Mouse (Mus musculus) natural killer cell, adult 2 months (primary cell): Measurements from ENCODE around the gene Eif4e1b.
"Not testable (repeated sequence)": the region's sequence is repeated elsewhere in the genome, so short reads cannot be mapped to it uniquely, and the experiment has no call there.

Source experiments
- DNase-seq, 2 experiments: peaks; one replicate each; pipeline ENCODE4 v3.0.0; 2022; ENCODE audit warnings: low spot score in 2 of 2

The Eif4e1b gene

GRCm38 (mm10) chr13:54759496-54759895 is 24.3 kb upstream of the Eif4e1b start:
- DNase-seq = no peak

DNA sequence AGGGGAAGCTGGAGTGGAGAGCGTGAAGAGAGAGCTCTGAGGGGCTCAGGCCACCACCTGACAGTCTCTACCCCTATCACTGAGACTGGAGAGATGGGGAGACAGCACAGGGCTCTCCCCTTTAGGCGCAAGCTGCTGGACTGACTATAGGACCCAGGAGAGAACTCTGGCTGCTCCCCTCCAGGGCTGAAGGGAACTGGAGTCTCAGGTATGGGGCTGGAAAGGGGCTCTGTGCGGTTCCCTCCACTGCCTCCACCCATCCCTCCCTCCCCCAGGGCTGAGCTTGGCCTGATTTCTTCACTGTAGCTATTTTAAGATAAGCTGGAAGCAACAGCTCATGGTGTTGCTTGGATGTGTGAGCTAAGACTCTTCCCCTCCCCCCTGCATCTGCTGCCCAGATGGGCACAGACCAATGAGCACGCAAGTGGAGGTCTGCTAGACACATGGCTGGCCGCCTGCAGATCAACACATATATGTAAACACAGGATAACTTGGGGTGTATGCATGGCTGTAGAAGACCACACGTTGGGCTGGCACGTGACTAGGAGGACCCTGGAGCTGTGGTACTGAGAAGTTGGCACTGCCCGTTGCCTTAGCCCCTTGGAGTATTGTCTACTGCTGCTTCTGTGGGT is 23.5 kb upstream of the Eif4e1b start:
- no peak for DNase-seq

DNA sequence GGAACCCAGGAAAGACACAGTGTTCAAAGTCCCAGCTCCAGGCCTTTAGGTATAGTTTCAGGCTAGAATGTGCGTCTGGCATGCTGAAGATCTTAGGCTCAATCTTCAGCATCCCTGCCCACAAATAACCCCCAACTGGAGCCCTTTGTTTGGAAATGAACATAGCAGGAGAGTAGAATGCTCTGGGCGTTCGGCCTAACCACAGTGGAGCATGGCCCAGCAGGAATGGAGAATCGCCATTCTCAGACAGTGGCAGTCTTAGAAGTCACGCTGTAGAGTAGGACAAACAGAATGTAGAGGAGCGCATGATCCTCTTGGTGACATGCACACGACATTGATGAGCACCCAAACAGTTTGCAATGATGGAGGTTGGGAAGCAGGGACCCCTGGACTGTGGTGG is 22.9 kb upstream of the Eif4e1b start:
- DNase-seq = no peak

- no peak for DNase-seq
These were observed 18.3 kb upstream of the Eif4e1b start for GRCm38 (mm10) chr13:54765281-54766191.

DNA sequence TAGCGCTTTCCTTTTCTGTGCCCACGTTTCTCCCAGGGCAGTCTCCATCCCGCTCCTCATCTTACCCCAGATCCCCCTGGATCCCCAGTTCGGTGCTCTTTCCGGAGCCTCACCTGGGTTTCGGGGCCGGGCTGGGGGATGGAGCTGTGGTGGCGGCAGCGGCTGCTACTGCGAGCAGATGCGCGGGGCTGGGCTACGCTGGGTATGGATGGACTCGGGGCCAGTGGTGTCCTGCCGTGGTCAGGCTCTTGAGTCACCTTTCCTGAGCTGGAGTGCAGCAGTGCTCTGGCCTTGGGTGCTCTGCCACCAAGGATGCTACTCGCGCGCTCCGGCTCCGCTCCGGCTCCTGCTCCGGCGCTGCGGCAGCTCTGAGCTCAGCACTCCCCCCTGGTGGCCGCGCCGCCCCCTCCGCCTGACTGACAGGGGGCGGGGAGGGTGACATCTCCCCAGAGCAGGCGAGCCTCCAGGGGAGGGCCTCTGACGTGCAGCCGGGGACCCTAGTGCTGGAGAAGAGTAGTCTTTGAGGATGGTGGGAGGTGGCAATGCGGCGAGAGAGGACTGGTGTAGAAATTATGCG is 17.5 kb upstream of the Eif4e1b start, which contains the start of gene Sncb:
TSS of gene Sncb (minus strand) at position 404 of the 577 bp plus-strand sequence.
- DNase-seq = peak; percentile 26 to 61

DNA sequence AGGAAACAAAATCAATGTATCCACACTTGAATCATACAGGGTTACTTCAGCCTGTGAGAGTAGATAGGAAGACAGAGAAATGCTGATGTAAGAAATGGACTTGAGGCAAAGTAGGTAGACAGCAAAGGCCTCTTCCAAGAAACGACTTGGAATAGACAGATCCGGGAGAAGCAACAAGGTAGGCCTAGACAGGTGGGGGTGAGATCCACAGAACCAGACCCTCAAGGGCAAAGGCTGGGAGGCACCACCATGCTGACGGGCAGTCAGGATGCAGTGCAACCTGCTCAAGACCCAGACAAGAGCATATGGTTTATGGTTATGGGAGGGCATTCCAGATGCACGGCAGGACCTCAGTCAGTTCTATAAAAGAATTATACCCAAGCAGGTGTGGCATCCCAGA is 16.8 kb upstream of the Eif4e1b start:
- DNase-seq = no peak

DNA sequence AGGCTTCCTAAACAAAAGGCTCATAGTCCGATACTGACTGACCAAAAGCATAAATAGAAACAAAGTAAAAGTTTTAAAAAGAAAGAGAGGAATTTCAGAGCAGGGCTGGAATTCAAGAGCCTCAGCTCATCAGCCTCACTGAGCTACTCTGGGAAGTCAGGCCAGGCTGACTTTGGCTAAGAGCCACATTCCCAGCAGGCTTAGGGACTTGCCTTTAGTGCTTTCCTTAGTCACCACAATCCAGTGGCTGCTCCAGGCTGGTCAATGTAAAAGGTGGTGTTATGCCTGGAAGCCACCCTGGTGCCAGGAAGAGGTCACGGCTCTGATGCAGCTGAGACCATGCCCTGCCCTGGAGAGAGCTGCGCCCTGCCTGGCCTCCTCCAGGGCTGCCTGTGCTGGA is 3.2 kb upstream of the Eif4e1b start:
- DNase-seq = no peak

DNA sequence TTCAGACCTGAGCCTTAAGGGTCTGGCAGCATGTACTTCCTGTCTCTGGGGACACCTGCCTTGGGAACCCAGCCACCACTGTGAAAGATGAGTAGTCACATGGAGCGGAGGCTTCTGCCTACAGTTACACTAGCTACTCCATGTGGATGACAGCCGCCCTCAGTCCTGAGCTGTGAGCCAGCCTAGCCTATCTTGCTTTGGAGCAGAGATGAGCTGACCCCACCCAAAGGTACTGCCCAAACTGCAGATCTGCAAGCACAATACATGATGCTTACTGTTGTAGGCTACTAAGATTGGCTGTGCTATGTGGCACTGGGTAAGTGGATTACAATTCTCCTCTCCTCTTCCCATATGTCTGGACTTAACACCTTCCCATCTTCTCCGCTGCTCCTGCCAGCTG is 2.7 kb upstream of the Eif4e1b start:
- DNase-seq = no peak

DNA sequence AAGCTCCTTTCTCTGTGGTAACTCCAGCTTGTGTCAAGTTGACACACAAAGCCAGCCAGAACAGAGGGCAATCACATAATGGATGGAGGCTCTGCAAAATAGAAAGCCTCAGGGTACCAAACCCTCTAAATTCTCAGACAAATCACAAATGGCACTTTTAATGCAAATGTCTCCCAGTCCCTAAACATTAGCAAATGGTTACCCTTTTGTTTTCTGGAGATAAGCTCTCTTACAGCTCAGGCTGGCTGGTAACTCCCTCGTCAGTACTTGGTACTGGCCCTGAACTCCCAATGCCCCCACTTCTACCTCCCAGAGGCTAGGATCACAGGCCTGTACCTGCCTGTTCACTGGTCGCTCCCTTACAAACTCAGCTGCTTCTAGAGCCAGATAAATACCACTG is 563 bp upstream of the Eif4e1b start:
- DNase-seq = no peak

GRCm38 (mm10) chr13:54787591-54787990 is 3.8 kb downstream of the Eif4e1b start:
- not testable (repeated sequence) for DNase-seq

GRCm38 (mm10) chr13:54788740-54789560 is 5.2 kb downstream of the Eif4e1b start, which contains the start of gene Tspan17:
Gene Tspan17, plus strand, starts transcription at chr13:54789377.
- peak; percentile 95 to 96 for DNase-seq

GRCm38 (mm10) chr13:54789561-54790397 is 6.0 kb downstream of the Eif4e1b start:
- no peak for DNase-seq

- DNase-seq = peak; percentile 21 to 29
These were observed 8.7 kb downstream of the Eif4e1b start for GRCm38 (mm10) chr13:54792259-54793230.

- DNase-seq = no peak
These were observed 10.3 kb downstream of the Eif4e1b start for GRCm38 (mm10) chr13:54794002-54794577.

GRCm38 (mm10) chr13:54794843-54795242 is 11.0 kb downstream of the Eif4e1b start:
- DNase-seq = no peak

- peak in 1 of 2 experiments; percentile 21 for DNase-seq
These were observed 13.6 kb downstream of the Eif4e1b start for GRCm38 (mm10) chr13:54797356-54797755.

- no peak for DNase-seq
These were observed 14.3 kb downstream of the Eif4e1b start for GRCm38 (mm10) chr13:54797861-54798643.

GRCm38 (mm10) chr13:54798740-54799139 is 14.9 kb downstream of the Eif4e1b start:
- DNase-seq = no peak
